Mouse (Mus musculus): ENCODE data around the gene 4930512M02Rik.

DNA sequence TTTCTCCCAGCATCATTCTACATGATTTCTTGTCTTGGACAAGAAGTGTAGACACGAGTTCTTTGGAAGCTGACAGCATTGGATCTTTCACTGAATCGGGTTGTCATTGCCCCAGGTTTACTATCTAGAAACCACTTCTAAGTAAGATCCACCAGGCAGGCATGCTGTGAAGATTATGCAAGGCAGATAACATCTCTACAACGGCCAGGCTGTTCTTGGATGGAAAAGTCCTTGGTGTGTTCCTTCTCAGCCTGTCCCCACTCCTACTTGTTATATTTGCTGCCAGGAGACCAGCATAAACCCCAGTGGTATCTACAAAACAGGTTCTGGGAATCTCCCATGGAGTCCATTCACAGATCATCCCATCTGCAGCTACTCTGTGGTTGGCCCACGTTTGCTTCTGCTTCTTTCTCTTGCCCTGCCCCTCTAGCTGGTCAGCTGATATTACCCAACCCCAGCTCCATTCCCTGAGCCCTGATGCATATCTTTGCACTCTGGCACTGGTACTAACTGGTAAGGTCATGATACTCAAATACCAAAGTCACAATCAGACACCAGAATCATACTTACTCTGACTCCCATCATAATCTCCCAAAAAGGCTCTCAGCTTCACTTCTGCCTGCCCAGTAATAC lies 3.4 kb downstream of the 4930512M02Rik start:
- TF ChIP-seq POLR2A (IDR thresholded peaks at IDR 0.05; ENCODE audit: low read depth, low read length) (no peak), EP300 (IDR thresholded peaks at IDR 0.05; ENCODE audit: low read length) (no peak), USF2 (conservative IDR thresholded peaks at IDR 0.05; ENCODE audit: low read depth, low read length) (no peak), E2F4 (IDR thresholded peaks at IDR 0.05; ENCODE audit: insufficient replicate concordance, low read depth, low read length) (no peak)

Data from CH12.LX (cell line).